Mouse (Mus musculus) embryonic fibroblast, embryonic 13.5 days (primary cell): Measurements from ENCODE around the gene Hyal2.

Source experiments
- CTCF ChIP-seq: IDR thresholded peaks from 2 replicates; pipeline ENCODE4 v1.5.1; 2011; ENCODE audit warnings: mild to moderate bottlenecking, control low read depth, low read length, moderate library complexity, borderline replicate concordance; ENCODE audit not compliant: insufficient read depth
- POLR2A ChIP-seq: IDR thresholded peaks from 2 replicates; pipeline ENCODE4 v1.6.1; 2011; ENCODE audit warnings: low read depth, mild to moderate bottlenecking, control low read depth, low read length, moderate library complexity

DNA sequence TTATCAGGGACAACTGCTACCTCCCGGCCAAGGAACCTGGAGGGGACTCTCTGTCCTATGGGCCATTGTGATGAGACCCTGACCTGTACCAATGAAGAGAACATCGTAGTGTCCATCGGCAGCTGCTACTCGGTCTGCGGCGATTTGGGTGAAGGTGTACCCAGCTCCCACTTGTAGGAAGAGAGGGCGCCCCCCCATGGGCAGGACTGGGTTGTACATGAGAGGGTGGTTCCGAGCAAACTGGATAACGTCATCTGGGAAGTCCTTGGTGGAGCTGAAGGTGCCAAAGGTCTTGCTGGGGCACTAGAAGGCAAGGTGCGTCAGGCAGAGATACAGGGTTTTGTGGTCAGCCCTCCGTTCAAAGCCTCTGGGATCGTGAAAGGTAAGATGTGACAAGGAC is 33.0 kb downstream of the Hyal2 start:
- no peak for TF ChIP-seq POLR2A
- TF ChIP-seq CTCF: no peak
